Mouse (Mus musculus) layer of hippocampus, adult 2 months (tissue): ENCODE results near the gene Pld4. TPM values are rescaled to one million over a fixed set of nuclear protein-coding genes. Genes with fewer than 3 reads are reported as not detected.

Experiments used
- DNase-seq, 2 experiments: peaks; one replicate each; pipeline ENCODE4 v3.0.0; 2022; ENCODE audit warnings: low spot score in 2 of 2
- H3K27ac ChIP-seq: fragments of 200-600 bp; 2 replicates; pipeline ENCODE4 v1.8.1; 2022
- H3K4me3 ChIP-seq: fragments of 200-600 bp; 2 replicates; pipeline ENCODE4 v1.8.1; 2022; ENCODE audit warnings: mild to moderate bottlenecking
- CTCF ChIP-seq: fragments of 200-600 bp; conservative IDR thresholded peaks from 2 replicates; pipeline ENCODE4 v1.8.1; 2022; ENCODE audit warnings: antibody characterized with exemption, mild to moderate bottlenecking, moderate library complexity
- total RNA-seq, 2 experiments: library from RNA; stranded (reverse); gene quantifications; 2 replicates each; pipeline ENCODE4 v1.2.3; 2021

Pld4 gene
- total RNA-seq, 2 experiments from 2014 or later, result 8.6 to 9.7 TPM

DNA sequence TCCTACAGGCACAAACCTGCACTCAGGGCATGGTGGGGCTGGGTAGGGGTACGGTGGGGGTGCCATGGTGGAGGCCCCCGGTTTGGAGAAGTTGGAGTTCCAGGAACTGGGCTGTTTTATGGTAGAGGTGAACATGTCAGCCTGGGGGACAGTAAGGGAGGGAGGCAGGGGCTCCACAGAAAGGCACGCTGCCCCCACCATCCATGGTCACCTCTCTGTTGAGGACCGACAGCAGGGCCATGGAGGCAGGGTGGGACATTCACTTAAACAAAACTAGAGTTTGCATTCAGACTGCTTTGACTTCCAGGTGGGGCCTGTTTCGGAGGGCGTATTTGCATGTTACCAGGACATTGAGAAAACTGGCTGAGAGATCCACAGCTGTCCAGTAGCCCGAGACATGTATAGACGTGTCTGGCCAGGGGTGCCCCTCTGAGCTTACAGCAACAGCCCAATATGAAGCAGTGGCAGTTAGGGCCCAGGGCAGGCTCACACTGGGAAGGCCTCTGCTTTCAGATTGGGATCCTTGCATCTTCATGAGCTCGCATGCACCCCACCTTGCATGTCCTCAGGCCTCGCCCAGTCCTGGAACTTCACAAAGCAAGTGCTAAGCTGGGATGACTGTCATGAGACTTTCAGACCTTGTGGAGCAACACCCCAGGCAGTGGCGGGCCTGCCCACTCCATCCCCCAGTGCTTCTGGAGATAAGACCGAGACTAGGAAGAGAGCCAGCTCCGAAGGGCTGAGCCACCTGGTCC, 33.3 kb downstream of the Pld4 start:
- TF ChIP-seq CTCF, result no peak
- H3K27ac ChIP-seq, result no peak overlapping the region
- DNase-seq, result no peak

DNA sequence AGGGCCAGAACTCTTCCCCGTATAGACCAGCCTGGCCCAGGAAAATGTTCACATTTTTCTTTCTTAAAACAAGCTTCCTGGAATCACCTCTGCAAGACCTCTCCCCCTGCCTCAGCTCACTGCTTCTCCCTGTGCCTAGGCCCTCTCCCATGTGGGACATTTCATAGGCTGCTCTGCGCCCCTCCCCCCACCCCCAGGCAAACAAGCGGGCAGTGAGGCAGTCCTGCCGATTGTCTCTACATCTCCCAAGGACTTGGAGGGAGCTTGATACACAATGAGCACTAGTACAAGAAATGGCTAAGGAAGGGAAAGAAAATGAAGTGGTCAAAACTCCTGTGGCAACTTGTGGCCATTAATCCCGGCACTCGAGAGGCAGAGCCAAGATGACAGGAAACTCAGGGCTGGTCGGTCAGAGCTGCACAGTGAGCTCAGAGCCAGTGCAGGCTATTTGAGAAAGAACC, 33.9 kb downstream of the Pld4 start:
- no peak overlapping the region for H3K4me3 ChIP-seq
- H3K27ac ChIP-seq, result no peak overlapping the region
- no peak for DNase-seq
- TF ChIP-seq CTCF, result no peak

More for the DNA sequence above, 33.3 kb downstream of the Pld4 start:
- no peak overlapping the region for H3K4me3 ChIP-seq

DNA sequence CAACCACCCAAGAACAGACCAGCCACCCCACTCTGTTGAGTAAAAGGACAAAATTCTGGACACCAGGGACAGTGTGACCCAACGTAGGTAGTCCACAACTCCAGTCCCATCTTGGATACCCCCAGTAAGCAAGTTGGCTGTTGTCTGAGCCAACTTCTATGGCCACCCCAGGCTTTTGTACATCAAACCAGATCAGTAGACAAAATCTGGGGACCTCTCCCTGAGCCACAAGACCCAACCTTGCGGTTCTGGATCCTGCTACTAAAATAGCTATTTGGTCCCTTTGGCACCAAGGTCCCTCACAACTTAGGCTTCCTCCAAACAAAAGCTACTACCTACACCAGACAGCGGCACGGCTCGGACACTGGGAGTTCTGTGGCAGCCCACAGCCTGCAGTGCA, 34.5 kb downstream of the Pld4 start:
- Histone ChIP-seq H3K27ac (no peak overlapping the region), H3K4me3 (no peak overlapping the region)
- DNase-seq, result no peak
- no peak for TF ChIP-seq CTCF

- Histone ChIP-seq H3K4me3 (no peak overlapping the region), H3K27ac (no peak overlapping the region)
- no peak for DNase-seq
- no peak for TF ChIP-seq CTCF
Measured at GRCm38 (mm10) chr12:112795466-112796104, 35.1 kb downstream of the Pld4 start.

DNA sequence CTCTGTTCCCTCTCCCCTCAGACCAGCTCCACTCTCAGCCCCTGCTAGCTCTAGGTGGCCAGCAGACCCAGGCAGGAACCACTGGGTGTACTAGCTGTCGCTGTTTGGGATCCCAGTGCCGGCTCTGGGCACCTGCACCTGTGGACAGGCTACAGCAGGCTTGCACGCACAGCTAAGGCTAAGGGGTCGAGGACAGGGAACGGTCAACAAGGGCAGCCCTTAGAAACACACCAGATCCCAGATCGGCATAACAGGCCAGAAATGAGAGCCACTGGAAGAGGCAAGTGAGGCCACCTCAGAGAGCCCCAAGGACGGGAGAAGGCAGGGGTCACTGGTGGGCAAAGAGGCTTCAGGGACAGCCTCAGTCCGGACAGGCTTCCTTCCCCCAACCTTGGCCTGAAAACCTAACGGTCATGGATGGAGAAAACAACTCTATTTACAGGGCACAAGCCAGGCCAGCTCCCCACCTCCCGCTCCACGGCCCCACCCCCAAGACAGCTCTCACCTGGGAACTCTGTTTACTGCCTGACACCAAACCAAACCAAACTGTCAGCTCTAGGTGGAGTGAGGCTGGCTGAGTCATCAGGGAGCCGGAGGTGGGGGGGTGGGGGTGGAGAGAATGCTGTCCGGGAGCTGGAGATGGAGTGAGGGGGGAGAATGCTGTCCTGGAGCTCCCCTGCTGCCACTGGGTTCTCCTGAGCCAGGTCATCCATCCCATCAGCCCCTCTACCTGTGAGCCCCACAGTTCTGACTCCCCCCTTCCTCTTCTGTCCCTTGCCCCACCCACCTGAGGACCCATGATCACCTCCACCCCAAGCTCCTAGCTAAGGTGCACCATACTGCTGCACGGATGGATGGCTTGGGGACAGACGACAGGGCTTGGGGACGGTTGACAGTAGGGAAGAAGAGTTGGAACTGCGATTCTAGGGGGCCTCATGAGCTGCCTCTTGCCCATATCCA, 36.4 kb downstream of the Pld4 start:
- H3K27ac ChIP-seq, result no peak overlapping the region
- no peak for TF ChIP-seq CTCF
- H3K4me3 ChIP-seq, result no peak overlapping the region
- no peak for DNase-seq

DNA sequence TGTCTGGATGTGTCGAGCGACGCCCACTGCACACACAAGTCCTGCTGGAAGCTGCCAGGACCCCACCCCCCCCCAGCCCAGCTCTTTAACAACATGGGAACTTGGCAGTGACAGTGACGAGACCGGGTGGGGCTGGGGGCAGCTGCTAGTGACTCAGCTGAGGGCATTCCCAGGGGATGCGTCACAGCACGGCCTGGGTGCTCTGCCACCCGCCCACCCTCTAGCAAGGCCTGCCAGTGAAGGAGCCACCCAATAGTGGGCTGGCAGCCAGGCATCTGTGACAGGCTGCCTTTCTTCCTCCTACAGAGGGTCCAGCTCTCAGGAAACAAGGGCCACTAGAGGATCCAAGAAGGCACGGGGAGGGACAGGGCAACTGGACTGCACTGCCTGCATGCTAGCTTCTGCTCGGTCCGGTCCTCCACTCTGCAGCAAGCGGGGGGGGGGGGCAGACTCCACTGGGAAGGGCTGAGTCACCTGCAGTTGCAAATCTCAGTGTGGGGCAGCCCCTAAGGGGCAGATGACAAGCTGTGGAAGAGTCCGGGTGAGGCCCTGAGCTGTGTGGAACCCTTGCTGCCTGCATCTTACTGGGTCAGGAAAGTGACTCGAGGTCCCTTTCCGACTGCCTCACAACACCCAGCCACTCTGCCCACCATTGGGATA, 37.3 kb downstream of the Pld4 start:
- TF ChIP-seq CTCF, result no peak
- DNase-seq, result peak; percentile 63 to 64

DNA sequence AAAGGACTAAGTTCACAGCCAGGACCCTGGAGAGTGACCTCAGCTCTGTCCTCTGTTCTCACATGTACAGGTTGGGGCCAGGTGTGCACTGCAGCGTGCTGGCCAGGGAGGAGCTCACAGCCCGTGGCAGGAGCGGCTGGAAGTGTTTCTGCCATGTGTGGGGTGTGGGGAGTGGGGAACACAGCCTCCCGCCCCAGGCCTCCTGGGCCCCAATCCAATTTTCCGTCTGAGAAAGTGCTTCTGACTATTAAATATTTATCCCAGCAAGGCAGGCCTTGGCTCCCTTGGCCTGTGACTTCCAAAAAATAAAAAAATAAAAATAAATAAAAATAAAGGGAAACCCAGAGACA, 37.9 kb downstream of the Pld4 start:
- no peak for DNase-seq
- no peak overlapping the region for H3K27ac ChIP-seq

More for the DNA sequence above, 37.3 kb downstream of the Pld4 start:
- Histone ChIP-seq H3K27ac (no peak overlapping the region), H3K4me3 (no peak overlapping the region)

GRCm38 (mm10) chr12:112798716-112799115, 38.3 kb downstream of the Pld4 start:
- Histone ChIP-seq H3K27ac (no peak overlapping the region), H3K4me3 (no peak overlapping the region)
- no peak for TF ChIP-seq CTCF
- no peak for DNase-seq

More for the DNA sequence above, 37.9 kb downstream of the Pld4 start:
- no peak for TF ChIP-seq CTCF
- no peak overlapping the region for H3K4me3 ChIP-seq

- no peak for TF ChIP-seq CTCF
- no peak for DNase-seq
- Histone ChIP-seq H3K4me3 (no peak overlapping the region), H3K27ac (no peak overlapping the region)
Measured at GRCm38 (mm10) chr12:112799237-112799970, 38.9 kb downstream of the Pld4 start.

DNA sequence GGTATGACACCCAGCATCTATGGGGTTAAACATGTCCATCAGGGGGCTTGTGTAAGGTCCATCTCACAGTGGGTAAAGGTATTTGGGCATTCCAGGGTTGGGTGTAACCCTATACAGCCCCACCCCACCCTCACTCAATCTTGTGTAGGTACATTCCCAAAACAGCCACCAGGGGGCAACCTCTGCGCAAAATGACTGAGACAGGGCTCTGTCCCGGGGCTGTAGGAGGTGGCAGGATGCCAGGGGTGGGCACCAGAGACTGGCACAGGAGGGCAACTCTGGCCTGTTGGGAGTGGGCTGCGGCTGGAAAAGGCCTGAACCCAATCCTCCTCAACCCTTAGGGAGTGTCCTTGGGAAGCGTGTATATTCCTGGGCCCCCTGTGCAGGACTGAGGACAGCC, 40.0 kb downstream of the Pld4 start:
- Histone ChIP-seq H3K27ac (no peak overlapping the region), H3K4me3 (no peak overlapping the region)
- peak; percentile 47 to 71 for DNase-seq
- peak; percentile 94 for TF ChIP-seq CTCF

DNA sequence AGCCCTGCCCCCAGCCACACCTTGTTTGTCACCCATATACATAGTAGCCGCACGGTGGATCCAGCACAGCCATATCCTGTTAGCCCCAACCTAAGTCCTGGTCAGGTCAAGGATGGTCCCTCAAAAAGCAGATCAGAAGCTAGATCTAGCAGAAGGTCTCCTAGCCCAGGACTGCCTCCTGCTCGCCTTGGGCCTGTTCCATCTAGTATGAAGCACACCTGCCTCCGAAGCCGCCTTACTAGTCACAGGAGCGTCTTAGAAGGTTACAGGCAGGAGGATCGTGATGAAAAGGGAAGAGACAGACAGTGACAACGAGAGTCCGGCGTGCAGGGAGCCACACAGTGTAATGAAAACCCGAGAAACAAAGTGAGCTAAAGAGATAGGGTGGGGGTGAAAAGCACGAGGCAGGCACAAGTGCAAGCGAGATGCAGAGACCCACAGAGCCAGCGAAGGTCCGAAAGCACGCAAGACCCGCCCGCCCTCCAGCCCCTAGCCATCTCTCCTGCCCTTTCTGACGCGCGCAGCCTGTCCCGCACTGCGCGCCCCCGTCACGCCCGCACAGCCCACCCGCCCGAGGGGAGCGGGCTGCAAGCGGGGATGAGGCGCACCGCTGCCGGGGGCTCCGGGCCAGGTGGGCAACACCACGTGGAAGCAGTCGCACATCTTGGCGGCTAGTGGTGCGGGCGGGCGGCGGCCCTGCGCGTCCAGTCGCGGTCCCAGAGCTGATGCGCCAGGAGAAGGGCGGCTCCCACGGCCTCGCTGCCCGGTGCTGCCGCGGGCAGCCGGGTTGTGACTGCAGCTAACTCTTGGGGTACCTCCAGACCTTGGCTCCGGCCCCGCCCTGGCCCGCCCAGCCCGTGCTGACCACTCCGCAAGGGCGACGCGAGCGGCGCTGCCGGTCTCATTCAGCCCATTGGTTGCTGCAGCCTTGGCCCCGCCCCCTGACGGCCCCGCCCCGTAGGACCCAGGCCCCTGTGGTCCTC, 41.7 kb downstream of the Pld4 start, which contains the start of gene Ahnak2:
Gene Ahnak2 (minus strand): TSS at position 794 of the 983 bp plus-strand sequence.
- DNase-seq, result no peak

More for the DNA sequence above, 41.7 kb downstream of the Pld4 start, which contains the start of gene Ahnak2:
- peak within 1 kb of the TSS; percentile 54 for H3K4me3 ChIP-seq
- no peak within 1 kb of the TSS for H3K27ac ChIP-seq
- TF ChIP-seq CTCF, result no peak
